Mouse (Mus musculus) midbrain, embryonic 13.5 days (tissue): Measurements from ENCODE around the gene Kat5. TPM values are rescaled to one million over a fixed set of nuclear protein-coding genes. Genes with fewer than 3 reads are reported as not detected.

ENCODE experiments used
- polyA plus RNA-seq: library from polyadenylated mRNA; unstranded; fragments of >200 nt; fragmentation: Nextera tagmentation; extraction: Ambion mirVana; gene quantifications from 2 replicates; pipeline ENCODE4 v1.2.1, GENCODE M21; 2015

The Kat5 gene
- polyA plus RNA-seq, 1 experiment from 2014 or later: 89.3 TPM

Other genes starting within 250 kb of the Kat5 start
- gene Eif1ad, start 243.5 kb downstream of the Kat5 start, polyA plus RNA-seq: 63.7 and 64.0 TPM in 2 replicates
- gene Banf1, start 243.1 kb downstream of the Kat5 start, polyA plus RNA-seq: 366 and 375 TPM in 2 replicates
- gene Sart1, start 221.5 kb downstream of the Kat5 start, polyA plus RNA-seq: 74.3 and 78.8 TPM in 2 replicates
- 0.32 and 0.55 TPM in 2 replicates for gene Tsga10ip, start 207.7 kb downstream of the Kat5 start, polyA plus RNA-seq
- 303 and 313 TPM in 2 replicates for gene Drap1, start 185.3 kb downstream of the Kat5 start, polyA plus RNA-seq
- 51.6 and 60.3 TPM in 2 replicates for gene AI837181, start 185.1 kb downstream of the Kat5 start, polyA plus RNA-seq
- not detected in 2 replicates for gene Fosl1, start 162.7 kb downstream of the Kat5 start, polyA plus RNA-seq
- 6.9 and 9.7 TPM in 2 replicates for gene Ccdc85b, start 152.3 kb downstream of the Kat5 start, polyA plus RNA-seq
- 183 and 192 TPM in 2 replicates for gene Fibp, start 149.6 kb downstream of the Kat5 start, polyA plus RNA-seq
- gene Ctsw, start 141.7 kb downstream of the Kat5 start, polyA plus RNA-seq: 5.2 and 5.7 TPM in 2 replicates
- 31.8 and 33.4 TPM in 2 replicates for gene Efemp2, start 136.3 kb downstream of the Kat5 start, polyA plus RNA-seq
- 52.1 and 53.2 TPM in 2 replicates for gene Mus81, start 121.8 kb downstream of the Kat5 start, polyA plus RNA-seq
- 3,599 and 3,660 TPM in 2 replicates for gene Cfl1, start 119.8 kb downstream of the Kat5 start, polyA plus RNA-seq
- 0.26 and 0.27 TPM in 2 replicates for gene 1700020D05Rik, start 106.5 kb downstream of the Kat5 start, polyA plus RNA-seq
- gene Snx32, start 99.7 kb downstream of the Kat5 start, polyA plus RNA-seq: 70.4 and 73.6 TPM in 2 replicates
- gene Ovol1, start 49.6 kb downstream of the Kat5 start, polyA plus RNA-seq: 0.14 TPM in 1 of 2 replicates, not detected in the other
- gene Ap5b1, start 42.2 kb downstream of the Kat5 start, polyA plus RNA-seq: 2.0 and 2.3 TPM in 2 replicates
- gene Rnaseh2c, start 8.4 kb downstream of the Kat5 start, polyA plus RNA-seq: 91.3 and 98.9 TPM in 2 replicates
- gene Rela, start 27.2 kb upstream of the Kat5 start, polyA plus RNA-seq: 30.9 and 35.4 TPM in 2 replicates
- gene Sipa1, start 53.5 kb upstream of the Kat5 start, polyA plus RNA-seq: 10.8 and 14.1 TPM in 2 replicates
- 11.4 and 15.1 TPM in 2 replicates for gene Map3k11, start 78.5 kb upstream of the Kat5 start, polyA plus RNA-seq
- 25.6 and 29.1 TPM in 2 replicates for gene Pcnx3, start 78.7 kb upstream of the Kat5 start, polyA plus RNA-seq
- gene Kcnk7, start 94.1 kb upstream of the Kat5 start, polyA plus RNA-seq: 0.15 TPM in 1 of 2 replicates, not detected in the other
- 8.9 and 10.5 TPM in 2 replicates for gene Ehbp1l1, start 116.1 kb upstream of the Kat5 start, polyA plus RNA-seq
- gene Fam89b, start 119.4 kb upstream of the Kat5 start, polyA plus RNA-seq: 179 and 197 TPM in 2 replicates
- 7.1 and 9.5 TPM in 2 replicates for gene Ltbp3, start 130.7 kb upstream of the Kat5 start, polyA plus RNA-seq
- 64.9 and 70.0 TPM in 2 replicates for gene Scyl1, start 161.2 kb upstream of the Kat5 start, polyA plus RNA-seq